Mouse (Mus musculus): ENCODE data around the gene Asb18. TPM values are rescaled to one million over a fixed set of nuclear protein-coding genes. Genes with fewer than 3 reads are reported as not detected.

Gene Asb18
- total RNA-seq, 2 experiments from 2014 or later, result 1.4 to 1.8 TPM

- intact Hi-C loops (cut with DNase I), result no loop called here
- DNase-seq (ENCODE audit: extremely low spot score in 1 of 2, low spot score in 2 of 2), result no peak
Observed at GRCm38 (mm10) chr1:89922282-89922681, 92.2 kb downstream of the Asb18 start.

GRCm38 (mm10) chr1:89921806-89922205 lies 92.7 kb downstream of the Asb18 start:
- intact Hi-C loops (cut with DNase I), result no loop called here
- no peak for DNase-seq (ENCODE audit: extremely low spot score in 1 of 2, low spot score in 2 of 2)

DNA sequence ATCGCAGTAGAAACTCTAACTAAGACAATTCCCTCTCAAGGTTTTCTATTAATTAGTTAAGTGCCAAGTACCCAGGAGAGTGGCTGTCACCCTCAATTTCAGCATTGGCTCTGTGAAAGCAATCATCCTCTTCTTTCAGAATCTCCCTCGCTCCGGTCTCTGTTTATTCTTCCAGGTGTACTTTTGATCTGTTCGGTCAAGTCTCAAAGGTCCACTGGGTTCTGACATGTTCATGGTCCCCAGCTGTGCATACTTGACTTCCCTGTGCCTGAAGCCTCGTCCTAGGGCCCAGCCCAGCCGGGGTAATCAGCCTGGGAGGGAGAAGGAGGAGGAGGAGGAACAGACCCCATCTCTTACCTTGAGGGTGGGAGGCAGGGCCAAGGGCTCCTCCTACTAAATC lies 95.3 kb downstream of the Asb18 start:
- intact Hi-C loops (cut with DNase I), result no loop called here
- DNase-seq (ENCODE audit: extremely low spot score in 1 of 2, low spot score in 2 of 2), result no peak

DNA sequence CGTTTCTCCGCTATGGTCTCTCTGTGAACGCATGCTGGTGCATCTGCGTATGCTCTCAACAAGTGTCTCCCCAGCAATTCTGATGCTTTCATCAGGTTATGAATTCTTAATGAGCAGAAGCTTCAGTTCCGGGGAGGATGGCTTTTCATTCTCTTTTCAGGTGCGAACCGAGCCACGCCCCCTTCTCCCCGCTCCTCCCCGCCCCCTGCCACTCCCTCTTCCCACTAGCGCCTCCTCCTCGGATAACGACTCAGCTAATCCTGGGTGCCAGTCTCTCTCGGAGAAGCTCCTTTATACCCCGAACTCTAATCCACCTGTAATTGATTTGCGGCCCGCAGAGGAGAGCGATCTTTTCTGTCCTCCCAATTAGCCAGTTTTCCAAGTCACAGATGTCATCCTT lies 96.4 kb downstream of the Asb18 start:
- intact Hi-C loops (cut with DNase I), result no loop called here
- DNase-seq (ENCODE audit: extremely low spot score in 1 of 2, low spot score in 2 of 2), result no peak

GRCm38 (mm10) chr1:89913611-89914010 lies 100.9 kb downstream of the Asb18 start:
- intact Hi-C loops (cut with DNase I), result no loop called here
- DNase-seq (ENCODE audit: extremely low spot score in 1 of 2, low spot score in 2 of 2), result no peak

DNA sequence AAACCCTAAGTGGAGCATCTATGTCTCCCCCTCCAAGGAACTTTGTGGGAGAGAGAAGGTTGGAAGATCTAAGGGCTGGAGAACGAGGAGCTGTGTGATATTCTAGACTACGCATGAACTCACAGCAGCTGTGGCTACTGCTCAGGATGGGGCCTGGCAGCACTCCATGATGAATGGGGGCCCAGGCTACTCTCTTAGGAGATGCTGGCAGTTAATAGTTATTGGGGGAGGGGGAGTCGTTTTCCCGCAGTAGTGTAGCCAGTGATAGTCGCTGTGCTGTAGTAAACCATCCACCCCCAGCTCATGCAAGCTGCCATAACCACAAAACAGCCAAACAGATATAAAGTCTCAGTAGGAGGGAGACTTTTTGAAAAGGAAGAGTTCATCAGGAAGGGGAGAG lies 102.1 kb downstream of the Asb18 start:
- intact Hi-C loops (cut with DNase I), result no loop called here
- no peak for DNase-seq (ENCODE audit: extremely low spot score in 1 of 2, low spot score in 2 of 2)

DNA sequence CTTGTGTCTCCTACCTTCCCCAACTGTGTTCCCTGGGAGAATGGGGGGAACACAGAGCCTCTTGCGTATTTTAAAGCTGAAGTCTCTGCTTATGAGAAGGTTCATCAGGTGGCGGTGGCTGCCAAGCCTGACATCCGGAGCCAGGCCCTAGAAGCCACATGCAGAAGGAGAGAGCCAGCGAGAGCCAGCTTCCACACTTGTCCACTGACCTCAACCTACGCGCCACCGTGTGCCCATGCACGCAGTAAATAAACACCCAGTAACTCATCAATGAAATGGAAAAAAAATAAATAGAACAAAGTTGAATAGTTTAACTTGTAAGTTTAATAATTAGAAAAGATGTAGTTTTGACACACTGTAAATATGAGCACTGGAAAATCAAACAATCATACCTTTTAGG lies 104.7 kb downstream of the Asb18 start:
- DNase-seq (ENCODE audit: extremely low spot score in 1 of 2, low spot score in 2 of 2), result no peak
- intact Hi-C loops (cut with DNase I), result no loop called here

DNA sequence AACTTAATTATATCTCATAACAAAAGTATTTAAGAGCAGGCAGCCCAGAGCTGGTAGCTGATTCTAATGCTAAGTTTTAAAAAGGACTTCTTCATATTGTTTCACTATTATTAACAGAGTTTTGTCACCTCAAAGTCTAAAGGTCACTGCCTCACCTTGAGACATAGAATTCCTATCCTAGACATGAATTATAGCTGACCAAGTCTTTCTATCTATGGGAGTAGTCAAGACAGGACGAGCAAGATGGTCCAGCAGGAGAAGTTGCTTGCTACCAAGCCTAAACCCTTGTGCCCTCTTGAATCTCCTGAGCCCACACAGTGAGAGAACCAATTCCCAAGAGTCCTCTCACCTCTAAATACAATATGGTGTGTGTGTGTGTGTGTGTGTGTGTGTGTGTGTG lies 111.8 kb downstream of the Asb18 start:
- intact Hi-C loops (cut with DNase I), result no loop called here
- no peak for DNase-seq (ENCODE audit: extremely low spot score in 1 of 2, low spot score in 2 of 2)

- DNase-seq (ENCODE audit: extremely low spot score in 1 of 2, low spot score in 2 of 2), result no peak
- intact Hi-C loops (cut with DNase I), result no loop called here
Observed at GRCm38 (mm10) chr1:89902236-89902635, 112.2 kb downstream of the Asb18 start.

GRCm38 (mm10) chr1:89901381-89901780 lies 113.1 kb downstream of the Asb18 start:
- intact Hi-C loops (cut with DNase I), result no loop called here
- no peak for DNase-seq (ENCODE audit: extremely low spot score in 1 of 2, low spot score in 2 of 2)

Other genes starting within 250 kb of the Asb18 start
- under 1 TPM; 0.20 to 0.64 TPM for gene Gbx2, start 83.5 kb downstream of the Asb18 start, total RNA-seq (2021)
- under 1 TPM; 0.34 to 0.51 TPM for gene Iqca, start 138.7 kb upstream of the Asb18 start, total RNA-seq (2021)
- gene Ackr3, start 189.3 kb upstream of the Asb18 start, total RNA-seq (2021), result 1 to 10 TPM; 6.9 to 7.9 TPM

Measured in left cerebral cortex, postnatal 10 days (tissue).